Mouse (Mus musculus) embryonic fibroblast, embryonic 13.5 days (primary cell): ENCODE measurements at regions not wholly inside any gene's neighbourhood (a gene's known extent, or its start where the extent isn't known, plus 50 kb on each side); places are given as distances from the start of the nearest gene placed in this dataset.

Experiments used
- H3K27ac ChIP-seq: 2 replicates; pipeline ENCODE4 v1.5.1; 2012; ENCODE audit warnings: low read length, control low read depth, inconsistent platforms; ENCODE audit not compliant: insufficient read depth
- H3K4me1 ChIP-seq: 2 replicates; pipeline ENCODE4 v1.6.1; 2011; ENCODE audit warnings: low read length; ENCODE audit not compliant: control insufficient read depth, insufficient read depth
- H3K4me3 ChIP-seq: 2 replicates; pipeline ENCODE4 v1.5.1; 2011; ENCODE audit warnings: mild to moderate bottlenecking, control low read depth, low read length; ENCODE audit not compliant: insufficient read depth
- CTCF ChIP-seq: IDR thresholded peaks from 2 replicates; pipeline ENCODE4 v1.5.1; 2011; ENCODE audit warnings: mild to moderate bottlenecking, control low read depth, low read length, moderate library complexity, borderline replicate concordance; ENCODE audit not compliant: insufficient read depth
- POLR2A ChIP-seq: IDR thresholded peaks from 2 replicates; pipeline ENCODE4 v1.6.1; 2011; ENCODE audit warnings: low read depth, mild to moderate bottlenecking, control low read depth, low read length, moderate library complexity

GRCm38 (mm10) chr9:113283244-113283643 is 424.8 kb downstream of the Pdcd6ip start:
- Histone ChIP-seq H3K4me1 (no peaks in the 10 kb centered on the region), H3K27ac (no peak overlapping the region), H3K4me3 (no peak overlapping the region)
- TF ChIP-seq CTCF = no peak
- TF ChIP-seq POLR2A = no peak

GRCm38 (mm10) chr9:113270595-113270994 is 437.5 kb downstream of the Pdcd6ip start:
- no peak for TF ChIP-seq POLR2A
- no peak for TF ChIP-seq CTCF
- Histone ChIP-seq H3K4me3 (no peak overlapping the region), H3K4me1 (no peaks in the 10 kb centered on the region), H3K27ac (no peak overlapping the region)

- no peak overlapping the region for H3K4me3 ChIP-seq
- no peaks in the 10 kb centered on the region for H3K4me1 ChIP-seq
- TF ChIP-seq POLR2A (no peak), CTCF (no peak)
- no peak overlapping the region for H3K27ac ChIP-seq
These were observed 440.4 kb downstream of the Pdcd6ip start for GRCm38 (mm10) chr9:113267696-113268095.

- no peaks in the 10 kb centered on the region for H3K4me1 ChIP-seq
- H3K27ac ChIP-seq = no peak overlapping the region
- TF ChIP-seq CTCF (no peak), POLR2A (no peak)
- no peak overlapping the region for H3K4me3 ChIP-seq
These were observed 444.4 kb downstream of the Pdcd6ip start for GRCm38 (mm10) chr9:113263636-113264035.

- TF ChIP-seq CTCF (no peak), POLR2A (no peak)
- Histone ChIP-seq H3K27ac (no peak overlapping the region), H3K4me1 (no peaks in the 10 kb centered on the region), H3K4me3 (no peak overlapping the region)
These were observed 447.8 kb downstream of the Pdcd6ip start for GRCm38 (mm10) chr9:113260296-113260695.

- H3K4me3 ChIP-seq = no peak overlapping the region
- H3K27ac ChIP-seq = no peak overlapping the region
- TF ChIP-seq CTCF = no peak
- no peak for TF ChIP-seq POLR2A
- H3K4me1 ChIP-seq = no peaks in the 10 kb centered on the region
These were observed 449.5 kb downstream of the Pdcd6ip start for GRCm38 (mm10) chr9:113258556-113258955.

- Histone ChIP-seq H3K27ac (peak overlapping the region; percentile 56; the same call in 1 of the 2 replicates), H3K4me3 (no peak overlapping the region), H3K4me1 (peaks cover 5% of the 10 kb centered on the region)
- TF ChIP-seq POLR2A = no peak
- no peak for TF ChIP-seq CTCF
These were observed 459.3 kb downstream of the Pdcd6ip start for GRCm38 (mm10) chr9:113248703-113249274.

- H3K4me1 ChIP-seq = peaks cover 5% of the 10 kb centered on the region
- H3K4me3 ChIP-seq = no peak overlapping the region
- H3K27ac ChIP-seq = peak overlapping the region; percentile 72
- TF ChIP-seq POLR2A (no peak), CTCF (no peak)
These were observed 460.1 kb downstream of the Pdcd6ip start for GRCm38 (mm10) chr9:113247950-113248349.

GRCm38 (mm10) chr9:113243870-113244269 is 464.2 kb downstream of the Pdcd6ip start:
- Histone ChIP-seq H3K4me1 (peaks cover 5% of the 10 kb centered on the region), H3K27ac (no peak overlapping the region), H3K4me3 (no peak overlapping the region)
- TF ChIP-seq POLR2A (no peak), CTCF (no peak)

- no peak for TF ChIP-seq POLR2A
- TF ChIP-seq CTCF = no peak
- Histone ChIP-seq H3K27ac (no peak overlapping the region), H3K4me3 (no peak overlapping the region), H3K4me1 (no peaks in the 10 kb centered on the region; the same call in 1 of the 2 replicates)
These were observed 474.7 kb downstream of the Pdcd6ip start for GRCm38 (mm10) chr9:113233370-113233769.
